Mouse (Mus musculus): Measurements from ENCODE around the gene Olfr292.

Gene Olfr292

DNA sequence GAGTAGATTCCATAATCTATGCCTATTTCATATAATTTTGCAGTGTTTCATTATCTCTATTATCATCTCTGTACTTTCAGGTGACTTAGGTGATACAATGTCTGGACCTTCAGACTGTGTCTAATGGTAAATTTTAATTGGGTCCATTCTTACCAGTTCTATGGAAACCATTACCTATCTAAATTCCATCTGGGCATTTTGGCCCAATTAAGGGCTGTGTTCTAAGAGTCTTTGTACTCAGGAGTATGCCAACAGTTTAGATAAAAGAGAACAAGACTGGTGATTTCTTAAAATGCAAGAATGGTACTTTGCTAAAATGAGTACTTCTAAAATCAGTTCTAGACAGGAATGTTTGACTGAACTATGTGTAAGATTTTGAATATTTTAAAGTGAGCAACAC, at the start of gene Olfr292:
Olfr292 (plus strand) TSS at position 301 of the 400 bp plus-strand sequence.
- DNase-seq (ENCODE audit: low read depth), result no peak

GRCm38 (mm10) chr7:86648761-86649160, 39.4 kb upstream of the Olfr292 start, which contains the start of gene Olfr293:
Gene Olfr293 (plus strand): TSS chr7:86649061.
- DNase-seq (ENCODE audit: low read depth), result no peak

DNA sequence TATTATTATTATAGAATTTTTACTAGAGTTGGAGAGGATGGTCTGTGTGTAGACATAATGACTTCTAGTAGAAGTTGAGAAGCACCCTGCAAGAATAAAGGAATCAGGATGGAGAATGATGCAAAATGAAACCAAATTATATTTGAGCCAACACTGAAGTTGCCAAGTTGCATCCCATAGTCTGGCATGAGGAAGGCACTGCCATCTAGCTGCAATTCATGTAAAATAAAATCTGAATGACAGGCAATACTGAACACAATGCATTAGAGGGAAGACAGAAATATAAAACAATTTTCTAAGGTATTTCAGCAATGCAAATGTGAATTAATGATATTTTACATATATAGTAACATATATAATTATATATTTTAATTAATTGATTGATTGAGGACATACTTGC, 36.9 kb downstream of the Olfr292 start:
- peak; percentile 23 for DNase-seq (ENCODE audit: low read depth)

Data from 416B (cell line).